Mouse (Mus musculus): Measurements from ENCODE around the gene Hap1.
"Not testable (repeated sequence)": the region's sequence is repeated elsewhere in the genome, so short reads cannot be mapped to it uniquely, and the experiment has no call there.

Gene Hap1

DNA sequence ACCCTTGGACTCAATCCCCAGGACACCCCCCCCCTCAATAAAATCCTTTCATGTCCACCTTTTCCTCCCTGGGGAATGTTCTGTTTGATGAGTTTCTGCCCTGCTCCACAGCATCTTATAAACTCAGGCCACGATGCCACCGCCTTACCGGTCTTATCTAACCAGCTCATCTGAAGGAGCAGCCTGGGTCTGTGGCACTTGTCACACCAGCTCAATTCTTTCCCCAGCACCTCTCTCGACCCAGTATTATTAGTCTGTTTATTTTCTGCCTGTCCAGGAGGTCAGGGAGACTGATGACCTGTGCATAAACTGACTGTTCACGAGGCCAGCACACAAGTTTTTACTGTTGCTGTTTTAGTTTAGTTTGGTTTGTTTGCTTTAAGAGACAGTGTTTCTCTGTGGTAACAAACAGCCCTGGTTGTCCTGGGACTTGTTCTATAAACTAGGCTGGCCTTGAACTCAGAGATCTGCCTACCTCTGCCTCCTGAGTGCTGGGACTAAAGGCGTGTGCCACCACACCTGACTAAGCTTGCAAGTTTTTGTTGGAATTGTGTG lies 38.0 kb downstream of the Hap1 start:
- DNase-seq (ENCODE audit: low spot score): no peak

GRCm38 (mm10) chr11:100315439-100315838 lies 40.5 kb downstream of the Hap1 start:
- DNase-seq (ENCODE audit: low spot score): no peak

- DNase-seq (ENCODE audit: low spot score): no peak
These were observed 42.5 kb downstream of the Hap1 start for GRCm38 (mm10) chr11:100313424-100313823.

GRCm38 (mm10) chr11:100312096-100312679 lies 43.7 kb downstream of the Hap1 start:
- no peak for DNase-seq (ENCODE audit: low spot score)

GRCm38 (mm10) chr11:100311656-100312055 lies 44.3 kb downstream of the Hap1 start:
- DNase-seq (ENCODE audit: low spot score): no peak

DNA sequence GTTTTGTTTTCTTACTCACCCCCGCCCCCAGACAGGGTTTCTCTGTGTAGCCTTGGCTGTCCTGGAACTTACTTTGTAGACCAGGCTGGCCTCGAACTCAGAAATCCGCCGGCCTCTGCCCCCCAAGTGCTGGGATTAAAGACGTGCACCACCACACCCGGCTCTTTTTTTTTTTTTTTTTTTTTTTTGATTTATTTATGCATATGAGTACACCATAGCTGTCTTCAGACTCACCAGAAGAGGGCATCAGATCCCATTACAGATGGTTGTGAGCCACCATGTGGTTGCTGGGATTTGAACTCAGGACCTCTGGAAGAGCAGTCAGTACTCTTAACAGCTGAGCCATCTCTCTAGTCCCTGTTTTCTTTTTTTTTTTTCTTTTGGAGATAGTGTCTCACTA lies 47.3 kb downstream of the Hap1 start:
- not testable (repeated sequence) for DNase-seq (ENCODE audit: low spot score)

GRCm38 (mm10) chr11:100307900-100308299 lies 48.0 kb downstream of the Hap1 start:
- DNase-seq (ENCODE audit: low spot score): no peak

GRCm38 (mm10) chr11:100301292-100301691 lies 54.6 kb downstream of the Hap1 start:
- DNase-seq (ENCODE audit: low spot score): no peak

GRCm38 (mm10) chr11:100300293-100300692 lies 55.6 kb downstream of the Hap1 start:
- DNase-seq (ENCODE audit: low spot score): no peak

- no peak for DNase-seq (ENCODE audit: low spot score)
These were observed 57.5 kb downstream of the Hap1 start for GRCm38 (mm10) chr11:100298274-100299036.

DNA sequence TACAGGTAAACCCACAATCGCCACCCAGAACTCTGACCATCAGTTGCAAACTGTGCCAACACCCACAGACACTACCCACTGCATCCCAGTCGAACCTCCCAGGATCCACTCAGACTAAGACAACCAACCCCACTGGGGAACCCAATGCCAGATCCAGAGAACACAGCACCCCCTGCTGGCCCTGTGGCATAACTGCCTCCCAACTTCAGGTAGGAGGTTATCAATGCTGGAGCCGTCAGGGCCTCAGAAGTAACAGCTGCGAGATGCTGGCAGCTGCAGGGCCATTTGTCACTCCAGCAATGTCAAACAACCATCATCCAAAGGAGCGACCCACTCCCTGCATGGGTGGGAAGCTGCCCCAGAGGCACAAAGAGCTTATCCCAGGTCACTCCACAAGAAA lies 58.1 kb downstream of the Hap1 start:
- DNase-seq (ENCODE audit: low spot score): no peak
